Mouse (Mus musculus) heart, postnatal 14 days (tissue): ENCODE measurements around the gene Tbc1d21. TPM values are rescaled to one million over a fixed set of nuclear protein-coding genes. Genes with fewer than 3 reads are reported as not detected.

ENCODE experiments used
- total RNA-seq, 2 experiments: library from RNA; stranded (reverse); gene quantifications; 2 replicates each; pipeline ENCODE4 v1.2.3; 2021

Tbc1d21 gene
- total RNA-seq, 2 experiments from 2014 or later: not detected

Other genes with a start within 250 kb of the Tbc1d21 start
- 10 to 100 TPM; 44.0 to 44.6 TPM for gene Islr, start 166.1 kb downstream of the Tbc1d21 start, total RNA-seq
- 1 to 10 TPM; 3.0 to 3.3 TPM for gene Islr2, start 166.1 kb downstream of the Tbc1d21 start, total RNA-seq
- gene Pml, start 120.7 kb downstream of the Tbc1d21 start, total RNA-seq: 10 to 100 TPM; 10.9 to 11.9 TPM
- 10 to 100 TPM; 12.7 to 12.9 TPM for gene Stoml1, start 117.3 kb downstream of the Tbc1d21 start, total RNA-seq
- gene Loxl1, start 57.3 kb downstream of the Tbc1d21 start, total RNA-seq: 10 to 100 TPM; 50.5 to 53.2 TPM
- gene Insyn1, start 118.1 kb upstream of the Tbc1d21 start, total RNA-seq: 10 to 100 TPM; 10.7 to 11.1 TPM
- gene Cd276, start 185.0 kb upstream of the Tbc1d21 start, total RNA-seq: 10 to 100 TPM; 15.4 to 17.6 TPM
- gene Nptn, start 211.8 kb upstream of the Tbc1d21 start, total RNA-seq: 100 to 1,000 TPM; 155 to 177 TPM